Mouse (Mus musculus) G1E (cell line): ENCODE measurements around the gene Nup107.

ENCODE experiments used
- CTCF ChIP-seq: IDR thresholded peaks from 2 replicates; pipeline ENCODE4 v1.5.1; 2012; ENCODE audit warnings: low read depth, low read length, inconsistent platforms, mixed read lengths
- GATA1 ChIP-seq: IDR thresholded peaks from 2 replicates; pipeline ENCODE4 v1.6.1; 2012; ENCODE audit warnings: borderline replicate concordance, low read length, inconsistent platforms, mixed read lengths
- GATA2 ChIP-seq: IDR thresholded peaks from 2 replicates; pipeline ENCODE4 v1.6.1; 2012; ENCODE audit warnings: low read depth, low read length, inconsistent platforms, borderline replicate concordance
- TAL1 ChIP-seq: conservative IDR thresholded peaks from 2 replicates; pipeline ENCODE4 v1.6.1; 2012; ENCODE audit warnings: low read depth, low read length, inconsistent platforms, mixed read lengths

GRCm38 (mm10) chr10:117799806-117800205 lies 7.3 kb upstream of the Nup107 start:
- TF ChIP-seq CTCF (no peak), TAL1 (no peak), GATA1 (no peak), GATA2 (no peak)
